Mouse (Mus musculus): Measurements from ENCODE around the gene Tox2.

DNA sequence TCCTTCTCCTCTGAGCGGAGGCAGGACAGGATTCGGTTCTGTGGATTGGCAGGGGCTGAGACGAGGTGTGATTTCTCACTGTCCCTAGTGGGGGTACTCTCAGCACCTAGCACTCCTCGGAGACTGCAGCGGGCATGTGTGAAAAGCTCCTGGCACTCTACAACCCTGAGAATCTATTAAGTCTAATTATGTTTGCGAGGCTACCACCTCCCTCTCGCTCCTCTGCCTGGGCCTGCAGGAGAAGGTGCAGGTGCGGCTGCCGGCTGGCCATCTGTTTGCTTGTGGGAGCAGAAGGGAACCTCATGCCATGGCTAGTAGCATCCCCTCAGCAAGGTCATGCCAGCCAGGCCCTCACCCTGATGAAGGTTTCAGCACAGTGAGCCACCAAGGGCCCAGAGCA, 100.1 kb downstream of the Tox2 start:
- TF ChIP-seq GATA1 (IDR thresholded peaks at IDR 0.05; ENCODE audit: borderline replicate concordance, low read length) = no peak
- TF ChIP-seq FLI1 (IDR thresholded peaks at IDR 0.05; ENCODE audit: low read length) = no peak

Measured in megakaryocyte, embryonic 14.5 days (primary cell).